Mouse (Mus musculus) heart, adult 2 months (tissue): ENCODE results near the gene Traf3ip2. TPM values are rescaled to one million over a fixed set of nuclear protein-coding genes. Genes with fewer than 3 reads are reported as not detected.

ENCODE experiments used
- DNase-seq, 2 experiments: peaks; one replicate each; pipeline ENCODE4 v3.0.0; 2021
- H3K27ac ChIP-seq: fragments of 200-600 bp; 2 replicates; pipeline ENCODE4 v1.8.1; 2022
- H3K27me3 ChIP-seq: fragments of 200-500 bp; 2 replicates; pipeline ENCODE4 v1.6.1; 2012; ENCODE audit warnings: mild to moderate bottlenecking, low read length, inconsistent platforms, mixed read lengths; ENCODE audit not compliant: control insufficient read depth, insufficient read depth
- H3K36me3 ChIP-seq: fragments of 200-500 bp; 2 replicates; pipeline ENCODE4 v1.6.1; 2012; ENCODE audit warnings: low read length, inconsistent platforms; ENCODE audit not compliant: control insufficient read depth, insufficient read depth
- H3K4me1 ChIP-seq: fragments of 200-500 bp; 2 replicates; pipeline ENCODE4 v1.6.1; 2011; ENCODE audit warnings: low read length; ENCODE audit not compliant: control insufficient read depth, insufficient read depth
- H3K4me3 ChIP-seq: fragments of 200-600 bp; 2 replicates; pipeline ENCODE4 v1.8.1; 2022
- H3K79me2 ChIP-seq: fragments of 200-500 bp; replicated peaks from 2 replicates; pipeline ENCODE4 v1.6.1; 2012; ENCODE audit warnings: mild to moderate bottlenecking, inconsistent platforms, low read length, moderate library complexity, mixed read lengths; ENCODE audit not compliant: control insufficient read depth, insufficient read depth
- H3K9ac ChIP-seq: fragments of 200-500 bp; 2 replicates; pipeline ENCODE4 v1.6.1; 2012; ENCODE audit warnings: low read depth, mild to moderate bottlenecking, control low read depth, inconsistent platforms, low read length, mixed read lengths
- CTCF ChIP-seq: fragments of 200-600 bp; IDR thresholded peaks from 2 replicates; pipeline ENCODE4 v1.8.1; 2022; ENCODE audit warnings: antibody characterized with exemption, mild to moderate bottlenecking, moderate library complexity
- EP300 ChIP-seq: fragments of 200-500 bp; IDR thresholded peaks from 2 replicates; pipeline ENCODE4 v1.6.1; 2011; ENCODE audit warnings: low read depth, low read length, control low read depth; ENCODE audit not compliant: insufficient read depth
- POLR2A ChIP-seq: fragments of 200-500 bp; IDR thresholded peaks from 2 replicates; pipeline ENCODE4 v1.6.1; 2011; ENCODE audit warnings: mild to moderate bottlenecking, low read depth, low read length, control low read depth; ENCODE audit not compliant: insufficient read depth
- WGBS: fragments of 180-500 bp; shearing (Covaris S2); methylation state at CpG from one replicate; pipeline ENCODE4 v1.1.7; 2018; 5-methylcytosine and 5-hydroxymethylcytosine counted together
- intact Hi-C: fragments of 180-260 bp; cut with DNase I; formaldehyde crosslinking; loops from one replicate; pipeline ENCODE4 v1.15.1; 2025
- polyA plus RNA-seq: library from polyadenylated mRNA; depleted of rRNA; stranded (reverse); fragments of >200 nt; gene quantifications from 2 replicates; pipeline ENCODE4 v1.2.3, GENCODE M21; 2012
- total RNA-seq, 2 experiments: library from RNA; stranded (reverse); gene quantifications; 2 replicates each; pipeline ENCODE4 v1.2.3; 2021

Traf3ip2 gene
- total and polyA plus RNA-seq, 3 experiments, result 5.0 to 7.8 (median 6.5) TPM

DNA sequence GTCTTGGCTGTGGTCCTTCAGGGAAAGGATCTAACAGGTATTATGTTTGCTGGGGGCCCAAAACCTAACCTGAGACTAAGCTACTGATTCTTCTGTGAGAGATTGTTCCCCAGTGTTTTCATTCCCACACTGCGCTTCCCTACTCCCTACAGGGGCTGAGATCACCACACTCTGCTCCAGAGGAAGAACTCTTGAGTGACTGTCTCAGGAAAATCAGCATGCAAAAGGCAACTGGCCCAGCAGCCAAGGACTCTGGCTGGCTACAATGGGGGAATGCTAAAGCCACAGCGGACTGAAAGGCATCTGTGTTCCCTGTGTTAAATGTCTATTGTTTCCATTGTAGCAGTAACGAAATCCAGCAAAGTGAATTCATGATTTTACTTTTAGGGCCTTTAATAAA lies 62.0 kb downstream of the Traf3ip2 start:
- intact Hi-C loops, result no loop called here
- 86% methylated on average over 3 of the region's 3 CpGs for WGBS
- Histone ChIP-seq H3K36me3 (no peaks in the 10 kb centered on the region), H3K27me3 (no peaks in the 10 kb centered on the region), H3K9ac (no peak overlapping the region), H3K27ac (no peak overlapping the region), H3K4me1 (no peaks in the 10 kb centered on the region; the same call in 1 of the 2 replicates), H3K79me2 (no peaks in the 10 kb centered on the region), H3K4me3 (no peak overlapping the region)
- TF ChIP-seq POLR2A (no peak), CTCF (no peak), EP300 (no peak)
- DNase-seq, result no peak

DNA sequence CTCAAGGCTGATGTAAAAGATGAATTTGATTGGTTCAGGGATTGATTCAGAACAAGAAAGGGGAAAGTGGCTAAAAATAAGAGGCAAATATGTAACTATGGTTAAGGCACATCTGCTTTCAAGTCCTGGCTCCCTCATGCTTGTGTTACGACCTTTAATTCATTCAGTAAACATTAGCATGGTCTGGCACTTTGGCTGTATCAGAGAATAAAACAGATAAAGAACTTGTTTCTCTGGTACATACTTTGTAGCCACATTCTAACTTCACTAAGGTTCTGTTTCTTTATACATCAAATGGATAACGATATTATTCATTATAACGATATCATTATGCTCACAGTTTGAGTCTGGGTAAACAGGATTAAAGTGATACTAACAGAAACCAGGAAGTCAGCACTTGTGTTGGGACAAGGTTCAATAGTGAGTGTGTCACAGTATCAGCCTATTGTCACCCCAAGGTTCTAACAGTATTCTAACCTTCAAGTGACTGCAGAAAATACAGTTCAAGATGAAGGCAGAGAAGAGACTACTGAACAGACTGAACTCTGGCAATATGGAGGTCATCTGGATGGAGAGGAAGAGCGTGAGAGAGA lies 65.6 kb downstream of the Traf3ip2 start:
- Histone ChIP-seq H3K36me3 (no peaks in the 10 kb centered on the region; the same call in 1 of the 2 replicates), H3K4me1 (no peaks in the 10 kb centered on the region; the same call in 1 of the 2 replicates), H3K4me3 (no peak overlapping the region), H3K9ac (no peak overlapping the region), H3K27ac (no peak overlapping the region), H3K79me2 (no peaks in the 10 kb centered on the region), H3K27me3 (no peaks in the 10 kb centered on the region)
- TF ChIP-seq EP300, result no peak
- no peak for TF ChIP-seq CTCF
- no peak for TF ChIP-seq POLR2A
- intact Hi-C loops, result no loop called here
- 89% methylated on average over 4 of the region's 4 CpGs for WGBS
- DNase-seq, result no peak

DNA sequence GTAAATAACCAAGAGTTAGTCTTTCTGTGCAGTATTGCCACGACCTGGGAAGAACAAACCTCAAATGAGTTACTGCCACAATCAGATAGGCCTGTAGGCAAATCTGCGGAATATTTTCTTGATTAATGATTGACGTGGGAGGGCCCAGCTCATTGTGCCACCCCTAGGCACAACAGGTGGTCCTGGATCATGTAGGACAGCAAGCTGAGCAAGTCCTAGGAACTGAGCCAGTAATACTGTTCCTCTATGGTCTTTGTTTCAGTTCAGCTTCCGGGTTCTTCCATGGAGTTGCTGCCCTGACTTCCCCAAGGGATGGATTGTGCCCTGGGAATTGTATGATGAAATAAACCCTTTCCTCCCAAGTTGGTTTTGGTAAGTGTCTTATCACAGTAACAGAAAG lies 68.3 kb downstream of the Traf3ip2 start:
- Histone ChIP-seq H3K4me1 (peaks cover 1% of the 10 kb centered on the region), H3K79me2 (no peaks in the 10 kb centered on the region), H3K9ac (no peak overlapping the region), H3K4me3 (no peak overlapping the region), H3K27ac (no peak overlapping the region), H3K36me3 (no peaks in the 10 kb centered on the region; the same call in 1 of the 2 replicates), H3K27me3 (no peaks in the 10 kb centered on the region)
- WGBS, result 82% methylated on average over 4 of the region's 4 CpGs
- no peak for TF ChIP-seq POLR2A
- no peak for TF ChIP-seq CTCF
- no peak for TF ChIP-seq EP300
- no peak for DNase-seq
- intact Hi-C loops, result no loop called here

DNA sequence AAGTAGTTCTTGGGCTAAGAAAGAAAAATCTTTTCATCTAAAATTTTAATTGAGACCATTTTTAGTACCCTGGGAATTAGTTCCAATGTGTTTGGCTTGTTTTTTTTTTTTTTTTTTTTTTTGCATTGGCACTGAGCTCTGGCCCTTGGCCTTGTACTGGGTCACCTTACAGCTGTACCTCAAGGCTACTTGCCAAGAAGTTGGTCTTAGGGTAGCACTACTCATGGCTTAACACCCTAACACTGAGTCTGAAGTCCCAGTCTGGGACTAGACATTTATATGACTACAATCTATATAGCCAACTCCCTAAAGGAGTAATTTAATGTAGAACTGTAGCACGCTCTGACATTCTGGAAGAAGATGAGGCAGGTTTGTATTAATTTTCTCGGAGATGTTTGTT lies 69.8 kb downstream of the Traf3ip2 start:
- 87% methylated on average over 2 of the region's 2 CpGs for WGBS
- intact Hi-C loops, result no loop called here
- H3K9ac ChIP-seq, result no peak overlapping the region
- H3K27me3 ChIP-seq, result no peaks in the 10 kb centered on the region
- no peak overlapping the region for H3K27ac ChIP-seq
- no peak for DNase-seq
- H3K36me3 ChIP-seq, result no peaks in the 10 kb centered on the region; the same call in 1 of the 2 replicates
- no peaks in the 10 kb centered on the region for H3K79me2 ChIP-seq
- no peak for TF ChIP-seq EP300
- H3K4me1 ChIP-seq, result peaks cover 1% of the 10 kb centered on the region; the same call in 1 of the 2 replicates
- H3K4me3 ChIP-seq, result no peak overlapping the region

DNA sequence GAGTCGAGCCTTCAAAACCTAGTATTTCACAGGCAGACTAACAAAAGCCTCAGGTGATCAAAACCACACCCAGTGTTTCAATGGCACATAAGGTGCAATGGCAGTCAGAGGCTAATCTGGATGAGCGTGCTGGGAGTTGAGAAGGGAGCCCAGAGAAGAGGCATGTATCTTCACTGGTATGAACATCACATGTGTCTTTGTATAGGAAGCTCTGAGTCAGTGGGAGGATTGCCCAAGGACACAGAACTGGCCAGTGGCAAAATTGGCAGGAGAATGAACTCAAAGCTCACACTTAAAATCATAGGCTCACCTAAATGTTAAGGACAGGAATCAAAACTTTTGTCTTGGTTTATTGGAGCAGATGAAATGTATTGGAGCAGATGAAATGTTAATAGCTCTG lies 70.7 kb downstream of the Traf3ip2 start:
- H3K4me1 ChIP-seq, result peaks cover 1% of the 10 kb centered on the region; the same call in 1 of the 2 replicates
- no peak overlapping the region for H3K27ac ChIP-seq
- H3K4me3 ChIP-seq, result no peak overlapping the region
- H3K79me2 ChIP-seq, result no peaks in the 10 kb centered on the region
- 74% methylated on average over 2 of the region's 2 CpGs for WGBS
- H3K9ac ChIP-seq, result no peak overlapping the region
- no peaks in the 10 kb centered on the region for H3K27me3 ChIP-seq
- no peak for DNase-seq
- no peaks in the 10 kb centered on the region; the same call in 1 of the 2 replicates for H3K36me3 ChIP-seq
- intact Hi-C loops, result no loop called here
- TF ChIP-seq POLR2A (no peak), EP300 (no peak), CTCF (no peak)

DNA sequence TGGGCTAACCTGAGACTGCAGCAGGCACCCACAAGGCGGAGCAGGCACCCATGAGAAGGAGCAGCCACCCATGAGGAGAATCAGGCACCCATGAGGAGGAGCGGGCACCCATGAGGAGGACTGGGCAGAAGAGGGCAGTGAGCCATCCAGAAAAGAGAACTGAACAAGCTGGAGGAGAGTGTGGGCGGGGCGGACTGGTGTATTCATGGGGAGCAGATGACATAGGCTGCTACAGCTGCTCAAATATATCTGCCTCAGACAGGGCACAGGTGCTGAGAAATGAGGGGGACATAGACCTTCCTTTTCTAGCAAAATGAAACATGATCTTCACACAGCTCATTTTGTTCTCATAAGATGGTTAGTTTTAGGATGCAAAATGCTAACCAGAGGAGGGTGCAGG lies 74.1 kb downstream of the Traf3ip2 start:
- H3K4me1 ChIP-seq, result peaks cover 2% of the 10 kb centered on the region; the same call in 1 of the 2 replicates
- H3K36me3 ChIP-seq, result peaks cover 4% of the 10 kb centered on the region
- TF ChIP-seq POLR2A (no peak), EP300 (no peak), CTCF (no peak)
- 95% methylated on average over 4 of the region's 4 CpGs for WGBS
- intact Hi-C loops, result no loop called here
- DNase-seq, result peak in 1 of 2 experiments; percentile 6
- H3K79me2 ChIP-seq, result no peaks in the 10 kb centered on the region
- H3K27me3 ChIP-seq, result no peaks in the 10 kb centered on the region
- no peak overlapping the region for H3K27ac ChIP-seq
- no peak overlapping the region for H3K9ac ChIP-seq
- no peak overlapping the region for H3K4me3 ChIP-seq
